ENCODE assay signal across 10 mouse cellular contexts in genomic region chr2:52955090-52955489, GRCm38 (mm10).
DNase-seq lines count a peak whose midpoint lies in the region; ATAC-seq lines count a peak whose summit lies in the region.
"Had no signal": no experiment of that assay in that cellular context is flagged by ENCODE, and none has a peak within 500 bp of the region (broad histone marks: within the 10 kb centered on the region; RNA-seq: fewer than 3 reads in every experiment).

No protein-coding gene starts in this region.

- no peaks in the 10 kb centered on the region for H3K36me3 ChIP-seq in embryonic facial prominence, embryonic 14.5 days (ENCODE audit: control insufficient read depth, insufficient read depth, low read length)
- H3K36me3 ChIP-seq in embryonic facial prominence, embryonic 10.5 days (replicated peaks): no peaks in the 10 kb centered on the region
- no peaks in the 10 kb centered on the region for H3K36me3 ChIP-seq in liver, embryonic 15.5 days (replicated peaks)
- H3K36me3 ChIP-seq: G1E; midbrain, embryonic 12.5 days had no signal

- no peak overlapping the region for H3K4me2 ChIP-seq in embryonic facial prominence, embryonic 14.5 days (ENCODE audit: low read depth, low read length)
- H3K4me2 ChIP-seq in liver, embryonic 15.5 days: no peak overlapping the region
- H3K4me2 ChIP-seq: midbrain, embryonic 12.5 days had no signal

- H3K27ac ChIP-seq in embryonic facial prominence, embryonic 14.5 days (replicated peaks; ENCODE audit: low read depth, low read length): no peak overlapping the region
- no peak overlapping the region for H3K27ac ChIP-seq in embryonic facial prominence, embryonic 10.5 days (replicated peaks)
- no peak overlapping the region for H3K27ac ChIP-seq in liver, embryonic 15.5 days (replicated peaks)
- H3K27ac ChIP-seq: midbrain, embryonic 12.5 days had no signal

- peaks cover 45% of the 10 kb centered on the region for H3K4me1 ChIP-seq in embryonic facial prominence, embryonic 14.5 days (ENCODE audit: control insufficient read depth, insufficient read depth, low read length)
- H3K4me1 ChIP-seq in embryonic facial prominence, embryonic 10.5 days: peaks cover 47% of the 10 kb centered on the region
- H3K4me1 ChIP-seq in liver, embryonic 15.5 days (replicated peaks): no peaks in the 10 kb centered on the region

- H3K27me3 ChIP-seq in embryonic facial prominence, embryonic 14.5 days (replicated peaks; ENCODE audit: control insufficient read depth, insufficient read depth, low read length): no peaks in the 10 kb centered on the region
- no peaks in the 10 kb centered on the region for H3K27me3 ChIP-seq in embryonic facial prominence, embryonic 10.5 days (replicated peaks; ENCODE audit: low read depth, poor library complexity, severe bottlenecking)
- no peaks in the 10 kb centered on the region for H3K27me3 ChIP-seq in liver, embryonic 15.5 days
- H3K27me3 ChIP-seq: midbrain, embryonic 12.5 days had no signal

- H3K4me3 ChIP-seq in embryonic facial prominence, embryonic 14.5 days (ENCODE audit: low read depth, low read length): no peak overlapping the region
- no peak overlapping the region for H3K4me3 ChIP-seq in embryonic facial prominence, embryonic 10.5 days
- H3K4me3 ChIP-seq in liver, embryonic 15.5 days (replicated peaks): no peak overlapping the region
- H3K4me3 ChIP-seq: midbrain, embryonic 12.5 days had no signal

- H3K9ac ChIP-seq in embryonic facial prominence, embryonic 14.5 days (ENCODE audit: low read depth, low read length): no peak overlapping the region
- H3K9ac ChIP-seq in liver, embryonic 15.5 days: no peak overlapping the region
- H3K9ac ChIP-seq: midbrain, embryonic 12.5 days had no signal

- 64% methylated on average over 8 of the region's 8 CpGs for WGBS in embryonic facial prominence, embryonic 14.5 days
- 82% methylated on average over 8 of the region's 8 CpGs for WGBS in embryonic facial prominence, embryonic 10.5 days
- WGBS in liver, embryonic 15.5 days (ENCODE audit: insufficient replicate concordance): 24% methylated on average over 8 of the region's 8 CpGs

- no peaks in the 10 kb centered on the region; the same call in 1 of the 2 replicates for H3K9me3 ChIP-seq in embryonic facial prominence, embryonic 14.5 days (ENCODE audit: control insufficient read depth, low read length)
- no peaks in the 10 kb centered on the region for H3K9me3 ChIP-seq in embryonic facial prominence, embryonic 10.5 days
- H3K9me3 ChIP-seq in liver, embryonic 15.5 days (replicated peaks): no peaks in the 10 kb centered on the region
- H3K9me3 ChIP-seq: G1E; midbrain, embryonic 12.5 days had no signal

- peak; percentile 72 for DNase-seq in embryonic facial prominence, embryonic 14.5 days (ENCODE audit: low spot score)
- no peak for DNase-seq in embryonic facial prominence, embryonic 10.5 days (ENCODE audit: low spot score)
- DNase-seq in adrenal gland, postnatal 14 days: peak; percentile 93
- DNase-seq in gastrocnemius, postnatal 25 days: peak; percentile 87
- peak; percentile 80 for DNase-seq in kidney, postnatal 14 days
- DNase-seq in right cerebral cortex, postnatal 25 days: peak; percentile 61

- peak; percentile 30; the same call in 1 of the 2 replicates for ATAC-seq in embryonic facial prominence, embryonic 14.5 days (ENCODE audit: low read depth)
- ATAC-seq in liver, embryonic 15.5 days (ENCODE audit: insufficient read depth): peak; percentile 52
- no peak for ATAC-seq in erythroid progenitor cell, adult 5-6 weeks (replicated peaks; ENCODE audit: low FRiP score, poor library complexity, severe bottlenecking)
